Mouse (Mus musculus) lung, postnatal 0 days (tissue): ENCODE data around the gene St6gal1.

Experiments
- CTCF ChIP-seq: IDR thresholded peaks from 2 replicates; pipeline ENCODE4 v1.5.1; 2016; ENCODE audit warnings: antibody characterized with exemption, mild to moderate bottlenecking
- EP300 ChIP-seq: IDR thresholded peaks from 2 replicates; pipeline ENCODE4 v1.6.1; 2016; ENCODE audit warnings: antibody characterized with exemption, mild to moderate bottlenecking, control low read depth

GRCm38 (mm10) chr16:23369124-23369523, 144.6 kb downstream of the St6gal1 start:
- TF ChIP-seq CTCF: no peak
- peak; percentile 64 for TF ChIP-seq EP300
